Mouse (Mus musculus) monocyte, adult 2 months (primary cell): Measurements from ENCODE around the gene Wdr12.
"Not testable (repeated sequence)": the region's sequence is repeated elsewhere in the genome, so short reads cannot be mapped to it uniquely, and the experiment has no call there.

Experiments
- DNase-seq, 2 experiments: peaks; one replicate each; pipeline ENCODE4 v3.0.0; 2022; ENCODE audit warnings: low spot score in 2 of 2, low read depth in 1 of 2

Gene Wdr12

DNA sequence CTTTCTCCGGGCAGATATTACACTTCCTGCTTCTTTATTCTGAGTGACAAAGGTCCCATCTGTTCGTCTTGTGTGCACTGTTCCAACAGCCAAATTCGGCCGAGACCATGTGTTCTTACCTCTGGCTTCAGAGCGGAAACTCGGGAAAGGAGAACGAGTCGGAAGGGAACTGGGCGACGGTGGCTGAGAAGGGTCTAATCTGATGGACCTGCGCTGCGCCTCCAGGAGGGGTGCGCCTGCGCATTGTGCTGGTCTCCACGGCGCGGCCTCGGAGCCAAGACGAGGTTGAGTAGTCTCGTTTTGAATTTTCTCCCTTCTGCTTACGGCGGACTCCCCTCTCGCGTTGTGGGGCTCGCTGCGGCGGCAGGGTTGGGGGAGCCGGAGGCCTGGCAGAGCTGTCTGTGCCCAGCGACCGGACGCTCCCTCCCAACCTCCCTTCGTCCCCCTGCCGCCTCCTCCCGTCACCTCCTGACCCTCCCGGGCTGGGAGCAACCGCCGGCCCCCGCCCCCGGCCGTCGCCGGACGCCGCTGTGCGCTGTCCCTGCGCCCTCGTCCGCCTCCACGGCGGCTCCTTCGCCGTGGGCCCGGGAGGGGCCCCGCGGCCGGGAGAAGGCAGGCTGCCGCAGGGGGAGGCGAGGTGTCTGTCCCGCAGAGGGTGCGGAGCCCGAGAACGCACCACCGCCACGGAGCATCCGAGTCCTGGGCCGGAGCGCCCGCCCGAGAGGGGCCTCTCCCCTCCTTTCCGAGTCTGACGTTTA is at the start of gene Wdr12, which contains the start of gene Carf:
Wdr12 (minus strand) TSS at position 622 of the 758 bp plus-strand sequence.
Carf (plus strand) TSS at position 224 of the 758 bp plus-strand sequence.
- DNase-seq: peak; percentile 89 to 90

DNA sequence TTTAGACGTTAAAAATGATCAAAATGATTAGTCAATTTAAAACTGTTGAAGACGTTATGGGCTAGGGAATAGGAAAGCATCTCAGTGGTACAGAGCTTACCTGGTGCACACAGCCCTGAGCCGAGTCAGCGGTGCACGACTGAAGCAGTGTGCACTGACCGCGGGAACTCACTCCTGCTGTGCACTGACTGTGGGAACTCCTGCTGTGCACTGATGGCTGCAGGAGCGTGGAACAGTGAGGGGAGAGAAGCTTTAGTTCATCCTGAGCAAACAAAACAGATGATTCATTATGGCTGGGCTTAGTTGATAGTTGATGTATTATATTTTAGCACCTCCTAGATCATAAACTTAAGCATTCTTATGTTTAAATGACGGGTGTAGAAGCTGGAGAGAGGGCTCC is 38.9 kb upstream of the Wdr12 start:
- DNase-seq: no peak

DNA sequence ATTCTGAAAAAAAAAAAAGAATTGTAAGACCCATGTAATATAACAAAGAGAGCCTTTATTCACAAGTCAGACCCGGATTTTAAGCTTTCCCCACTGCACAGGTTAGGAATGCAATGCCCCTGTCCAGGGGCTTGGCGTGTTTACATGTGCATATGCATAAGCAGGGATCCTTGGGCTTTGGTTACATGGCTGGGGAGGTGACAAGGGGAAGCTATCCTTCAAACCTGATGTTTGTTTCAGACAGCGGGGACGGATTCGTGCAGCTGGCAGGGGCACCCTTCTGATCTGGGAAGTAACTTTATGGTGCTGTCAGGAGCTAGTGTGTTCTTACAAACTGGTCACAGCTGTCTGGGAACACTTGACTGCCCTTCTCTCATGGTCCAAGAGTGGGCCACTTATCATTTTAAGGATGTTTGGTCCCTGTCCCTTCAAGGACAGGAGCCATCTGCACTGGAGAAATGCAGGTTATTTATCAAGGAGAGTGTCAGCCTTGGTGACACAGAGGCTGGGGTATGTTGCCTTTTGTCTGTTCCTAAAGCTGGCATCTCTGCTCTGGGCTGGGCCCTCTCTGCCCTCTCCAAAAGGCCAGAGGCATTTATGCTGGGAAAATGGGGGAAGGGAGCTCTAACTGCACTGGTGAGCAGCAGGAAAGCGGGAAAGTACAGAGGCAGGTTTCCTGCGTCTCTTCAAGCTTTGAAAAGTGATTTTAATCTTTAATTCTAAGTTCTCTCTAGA is 19.4 kb upstream of the Wdr12 start:
- DNase-seq: no peak

DNA sequence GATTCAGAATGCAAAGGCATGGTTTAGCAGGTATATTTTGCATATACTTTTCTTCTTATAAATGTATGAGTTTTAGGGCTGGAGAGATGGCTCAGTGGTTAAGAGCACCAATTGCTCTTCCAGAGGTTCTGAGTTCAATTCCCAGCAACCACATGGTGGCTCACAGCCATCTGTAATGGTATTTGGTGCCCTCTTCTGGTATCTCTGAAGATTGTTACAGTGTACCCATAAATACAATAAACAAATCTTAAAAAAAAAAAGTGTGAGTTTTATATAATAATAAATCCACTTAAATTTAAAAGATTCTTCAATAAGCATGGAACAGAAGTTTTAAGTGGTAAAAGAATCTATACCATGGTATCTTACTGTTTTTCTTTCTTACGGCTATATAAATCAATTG is 6.1 kb upstream of the Wdr12 start:
- no peak for DNase-seq

DNA sequence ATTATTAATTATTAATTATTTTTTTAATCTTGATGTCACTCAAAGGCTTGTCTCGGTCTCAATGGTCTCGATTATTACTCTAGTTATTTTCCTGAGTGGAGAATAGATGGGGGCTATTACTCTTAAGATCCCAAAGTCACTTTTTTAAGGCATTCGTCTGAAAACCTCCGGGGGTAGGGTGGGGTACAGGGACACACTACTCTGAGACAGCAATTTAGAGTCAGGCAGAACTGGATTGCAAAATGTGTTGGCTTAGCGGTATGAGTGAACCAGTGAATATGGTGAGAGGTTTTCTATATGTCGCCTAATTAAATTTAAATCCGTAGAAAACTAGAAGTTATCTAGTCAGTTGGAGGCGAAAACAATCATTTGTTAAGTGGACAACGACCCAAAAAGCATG is 394 bp upstream of the Wdr12 start:
- no peak for DNase-seq

DNA sequence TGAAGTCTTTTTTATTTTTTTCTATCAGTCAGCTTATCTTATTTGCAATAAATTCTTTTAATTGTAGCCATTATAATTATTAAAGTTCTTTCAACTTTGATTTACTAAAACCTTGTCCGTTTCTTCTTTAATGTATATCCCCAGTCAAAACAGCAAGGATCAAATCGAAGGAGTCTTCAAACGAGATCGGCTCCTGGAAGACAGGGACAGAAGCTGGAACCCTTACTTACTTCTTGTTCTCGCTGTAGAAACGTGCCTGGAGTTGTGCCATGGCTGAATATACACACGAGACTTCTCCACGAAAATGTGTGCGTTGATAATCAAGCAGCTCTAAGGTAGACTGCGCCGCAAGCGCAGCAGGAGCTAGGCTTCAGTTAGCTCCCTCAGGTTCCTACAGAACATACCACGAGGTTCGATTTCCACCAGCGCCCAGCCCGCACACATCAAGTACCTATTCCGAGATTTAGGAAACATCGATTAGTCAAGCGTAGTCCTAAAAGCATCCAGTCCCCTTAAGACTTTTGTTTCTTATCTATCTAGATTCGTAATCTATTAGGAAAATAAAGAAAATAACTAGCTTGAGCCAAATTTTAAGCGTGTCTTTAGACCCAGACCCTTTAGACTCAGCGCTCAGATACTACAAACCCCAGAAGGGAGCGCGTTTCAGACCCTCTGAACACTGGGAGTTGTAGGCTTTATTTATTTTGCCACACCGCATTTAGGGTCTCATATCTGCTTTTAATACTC is 995 bp downstream of the Wdr12 start:
- peak; percentile 16 to 24 for DNase-seq

DNA sequence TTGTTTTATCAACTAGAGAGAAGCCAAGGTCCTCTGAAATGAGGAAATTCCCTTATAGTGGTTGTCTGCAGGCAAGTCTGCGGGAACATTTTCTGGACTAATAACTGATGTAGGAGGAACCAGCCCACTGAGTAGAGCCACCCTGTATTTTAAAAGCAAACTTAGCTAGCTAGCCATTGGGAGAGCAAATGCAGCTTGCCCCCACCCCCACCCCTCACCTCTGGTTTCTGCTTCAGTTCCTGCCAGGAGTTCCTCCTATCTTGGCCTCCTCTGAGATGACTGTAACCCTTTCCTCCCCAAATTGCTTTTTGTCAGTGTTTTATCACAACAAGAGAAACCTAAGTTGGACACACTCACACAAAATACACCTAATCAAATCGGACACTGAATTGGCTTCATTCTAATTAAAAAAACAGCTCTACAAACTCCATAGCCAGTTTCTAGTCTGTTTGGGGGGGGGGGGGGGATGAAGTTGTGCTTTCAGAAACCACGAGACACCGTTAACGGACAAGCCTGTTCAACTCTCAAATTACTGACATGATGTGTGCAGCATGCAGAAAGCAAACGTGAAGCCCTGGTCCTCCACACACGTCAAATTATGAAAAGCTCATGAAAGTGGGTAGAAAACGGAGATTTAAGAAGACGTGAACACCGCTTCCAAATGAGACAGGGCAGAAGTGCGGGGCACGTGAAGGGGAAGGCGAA is 1.7 kb downstream of the Wdr12 start:
- DNase-seq: no peak

DNA sequence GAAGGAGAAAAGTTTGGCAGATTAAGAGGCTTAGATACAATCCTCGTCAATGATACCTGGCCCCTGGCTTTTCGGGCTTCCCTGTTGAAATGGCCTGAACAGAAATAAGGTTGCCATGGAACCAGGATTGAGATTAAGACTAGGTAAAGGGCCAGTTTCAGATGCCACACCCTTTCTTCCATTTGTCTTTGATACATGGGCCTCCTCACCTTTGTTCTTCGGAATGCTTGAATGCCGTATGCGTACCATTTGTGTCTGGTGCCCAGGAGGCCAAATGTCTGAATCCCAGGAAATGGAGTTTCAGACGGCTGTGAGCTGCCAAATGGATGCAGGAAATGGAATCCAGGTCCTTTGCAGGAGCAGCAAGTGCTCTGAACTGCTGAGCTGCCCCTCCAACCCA is 22.0 kb downstream of the Wdr12 start:
- no peak for DNase-seq

DNA sequence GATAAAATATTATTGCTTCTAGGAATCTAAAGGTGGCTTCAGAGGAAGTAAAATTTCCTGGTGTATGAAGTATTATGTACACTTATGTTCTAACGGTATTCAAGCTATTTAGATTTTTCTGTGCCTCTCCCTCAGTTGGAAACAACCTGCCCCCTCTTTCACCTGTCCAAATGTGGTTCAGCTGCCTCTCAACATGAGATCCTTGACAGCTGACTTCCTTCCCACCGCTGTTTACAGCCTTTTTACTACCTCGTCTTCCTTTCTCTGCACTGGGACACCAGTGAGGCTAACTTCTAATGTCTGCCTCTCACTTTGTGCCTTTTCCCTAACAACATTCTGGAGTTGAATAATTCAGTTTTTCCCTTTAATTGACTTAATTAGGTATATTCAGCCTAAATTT is 22.9 kb downstream of the Wdr12 start:
- DNase-seq: no peak

DNA sequence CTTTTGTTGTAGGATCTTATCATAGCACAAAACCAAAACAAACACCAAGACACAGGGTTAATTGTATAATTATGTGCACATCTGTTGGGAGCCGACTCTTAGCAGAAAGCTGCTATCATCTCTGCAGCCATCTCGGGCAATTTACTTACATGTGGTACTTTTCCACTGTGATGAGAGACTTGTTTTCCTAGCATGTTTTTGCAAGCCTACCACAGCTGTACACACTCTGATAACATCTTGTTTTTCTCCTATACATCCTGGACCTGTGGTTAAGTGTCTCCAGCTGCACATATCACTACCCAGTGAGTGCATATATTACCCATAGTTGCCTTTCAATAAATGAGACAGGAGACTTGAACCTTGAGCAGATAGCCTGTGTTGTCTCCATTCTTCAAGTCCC is 23.5 kb downstream of the Wdr12 start:
- no peak for DNase-seq

DNA sequence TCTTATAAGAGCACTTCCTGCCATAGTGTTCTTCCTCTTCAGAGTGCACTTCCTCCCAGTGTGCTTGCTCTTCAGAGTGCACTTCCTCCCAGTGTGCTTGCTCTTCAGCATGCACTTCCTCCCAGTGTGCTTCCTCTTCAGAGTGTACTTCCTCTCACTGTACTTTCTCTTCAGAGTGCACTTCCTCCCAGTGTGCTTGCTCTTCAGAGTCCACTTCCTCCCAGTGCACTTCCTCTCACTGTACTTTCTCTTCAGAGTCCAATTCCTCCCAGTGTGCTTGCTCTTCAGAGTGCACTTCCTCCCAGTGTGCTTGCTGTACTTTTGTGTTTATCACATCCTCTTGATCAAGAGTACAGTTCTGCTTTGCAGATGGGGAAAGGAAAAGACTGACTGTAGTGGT is 27.7 kb downstream of the Wdr12 start:
- DNase-seq: not testable (repeated sequence)

DNA sequence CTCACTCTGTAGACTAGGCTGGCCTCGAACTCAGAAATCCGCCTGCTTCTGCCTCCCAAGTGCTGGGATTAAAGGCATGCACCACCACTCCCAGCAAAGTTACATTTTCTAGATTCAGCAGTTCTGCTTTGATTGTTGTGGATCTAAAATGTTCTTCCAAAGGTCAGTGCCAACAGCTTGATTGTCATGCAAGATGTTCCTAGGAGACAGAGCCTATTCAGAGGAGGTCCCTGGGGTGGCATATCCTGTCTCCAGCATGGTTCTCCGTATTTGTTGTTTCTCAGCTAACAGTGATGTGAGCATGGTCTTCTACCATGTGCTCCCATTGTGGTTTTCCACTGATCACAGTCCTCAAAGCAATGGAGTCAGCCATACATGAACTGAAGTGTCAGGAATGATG is 42.1 kb downstream of the Wdr12 start:
- no peak for DNase-seq

DNA sequence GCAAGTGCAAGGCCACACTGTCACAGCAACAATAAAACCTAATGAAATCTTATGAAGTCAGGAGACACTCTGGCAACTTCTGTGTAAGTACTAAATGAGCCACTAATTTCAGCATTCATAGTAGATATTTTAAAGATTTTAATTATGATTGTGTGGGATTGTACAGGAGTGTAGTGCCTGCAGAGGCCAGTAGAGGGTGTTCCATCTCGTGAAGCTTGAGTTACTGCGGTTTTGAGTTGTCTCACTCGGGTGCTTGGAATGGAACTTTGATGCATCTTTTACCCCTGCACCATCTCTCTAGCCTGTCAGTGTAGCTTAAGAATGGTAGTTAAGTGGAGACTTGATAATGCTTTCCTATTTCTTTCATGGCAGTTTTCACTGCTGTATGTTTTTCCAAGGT is 43.8 kb downstream of the Wdr12 start:
- DNase-seq: no peak

DNA sequence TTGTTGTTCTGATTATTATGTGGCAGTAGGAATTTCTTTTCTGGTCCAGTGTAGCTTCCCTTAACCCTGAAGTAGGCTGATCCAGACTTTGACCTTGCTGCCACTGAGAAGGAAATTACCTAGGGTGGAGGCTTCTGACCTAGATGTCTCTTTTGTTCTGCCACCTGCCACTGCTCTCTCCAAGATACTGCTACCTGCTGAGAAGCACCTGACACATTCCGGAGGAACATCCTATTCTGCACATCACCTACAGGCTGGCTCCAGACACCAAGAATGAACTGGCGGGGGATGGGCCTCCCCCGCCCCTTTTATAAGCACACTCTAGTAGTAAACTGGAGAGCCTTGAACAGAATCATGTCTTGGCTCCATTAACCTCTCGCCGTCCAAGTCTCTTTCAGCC is 51.0 kb downstream of the Wdr12 start:
- DNase-seq: not testable (repeated sequence)

DNA sequence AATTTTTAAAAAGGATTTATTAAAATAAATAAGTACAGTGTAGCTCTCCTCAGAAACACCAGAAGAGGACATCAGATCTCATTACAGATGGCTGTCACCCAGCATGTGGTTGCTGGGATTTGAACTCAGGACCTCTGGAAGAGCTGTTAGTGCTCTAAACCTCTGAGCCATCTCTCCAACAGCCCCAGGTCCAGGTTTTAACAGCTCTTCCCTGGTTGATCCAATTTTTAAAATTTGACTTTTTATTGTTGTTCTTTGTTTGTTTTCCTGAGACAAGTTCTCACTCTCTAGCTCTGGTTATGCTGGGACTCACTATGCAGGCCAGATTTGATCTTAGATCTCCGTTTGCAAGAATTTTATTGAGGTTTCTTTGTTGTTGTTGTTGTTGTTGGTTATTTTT is 53.9 kb downstream of the Wdr12 start:
- no peak for DNase-seq

DNA sequence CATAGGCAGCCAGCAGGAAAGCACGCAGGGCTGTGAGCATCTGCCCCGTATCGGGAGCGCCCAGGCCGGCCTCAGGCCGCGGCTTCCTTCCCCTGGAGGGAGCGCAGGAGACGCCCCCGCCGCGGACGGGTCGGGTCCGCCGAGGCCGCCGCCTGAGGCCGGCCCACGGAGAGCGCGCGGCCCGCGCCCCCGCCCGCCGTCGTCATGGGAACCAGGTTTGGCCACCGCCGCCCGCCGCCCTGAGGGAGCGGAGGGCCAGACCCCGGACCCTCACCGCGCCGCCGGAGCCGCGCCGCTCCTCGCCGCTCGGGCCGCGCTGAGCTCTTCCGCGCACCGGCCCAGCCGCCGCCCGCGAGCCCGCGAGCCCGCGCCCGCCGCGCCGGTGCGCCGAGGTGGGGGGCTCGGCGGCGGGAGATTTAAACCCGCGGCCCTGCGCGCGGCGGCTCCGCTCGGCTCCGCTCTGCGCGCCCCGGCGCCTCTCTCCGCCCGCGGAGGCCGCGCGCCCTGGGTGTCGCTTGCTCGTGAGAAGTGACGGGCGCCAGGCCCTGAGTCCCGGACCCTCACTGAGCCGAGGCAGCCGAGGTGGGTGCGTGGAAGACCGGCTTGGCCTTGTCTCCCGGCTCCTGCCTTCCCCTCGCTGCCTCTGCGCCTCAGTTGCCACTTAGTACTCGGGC is 55.5 kb downstream of the Wdr12 start, which contains the start of gene Ica1l:
Ica1l (minus strand) TSS at position 389 of the 674 bp plus-strand sequence.
- DNase-seq: no peak

DNA sequence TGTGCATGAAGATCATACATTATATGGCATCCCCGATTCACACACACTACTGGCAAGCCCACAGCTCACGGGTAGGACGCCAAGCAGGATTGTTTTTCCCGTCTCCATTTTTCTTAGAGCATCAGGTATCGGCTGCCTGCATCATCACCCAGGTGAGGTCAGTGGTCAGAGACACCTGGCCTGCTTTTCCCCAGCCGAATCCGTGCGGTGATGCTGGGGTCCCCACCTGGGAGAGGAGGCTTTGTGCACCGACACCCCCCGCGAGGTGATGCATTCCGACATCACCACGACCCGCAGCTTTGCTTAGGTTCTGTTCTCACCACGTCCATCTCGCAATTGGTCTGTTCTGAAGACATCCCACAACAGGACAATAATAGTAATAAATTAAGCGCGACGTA is 56.0 kb downstream of the Wdr12 start:
- no peak for DNase-seq

DNA sequence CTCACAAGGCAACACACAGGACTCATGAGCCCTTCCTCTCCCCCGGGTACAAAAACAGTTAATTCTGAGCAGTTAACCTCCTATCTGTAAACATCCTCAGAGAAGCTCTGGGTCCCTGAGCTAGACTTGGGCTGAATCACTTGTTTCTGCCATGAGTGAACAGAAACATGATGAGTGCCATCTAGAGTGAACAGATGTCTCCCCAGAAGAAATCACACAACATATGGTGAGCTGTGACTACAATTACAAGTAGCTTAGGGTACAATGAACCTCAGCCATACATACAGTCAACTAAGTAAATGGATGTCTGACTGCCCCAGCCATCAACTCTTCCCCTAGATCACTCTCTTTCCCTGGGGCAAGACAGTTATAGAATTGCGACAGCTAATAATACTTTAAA is 63.4 kb downstream of the Wdr12 start:
- no peak for DNase-seq
